Mouse (Mus musculus): ENCODE results near the gene Sfxn5. TPM values are rescaled to one million over a fixed set of nuclear protein-coding genes. Genes with fewer than 3 reads are reported as not detected.
A peak's percentile ranks its signal among the peaks of the same experiment; 100 is the strongest.

Gene Sfxn5
- polyA plus RNA-seq (2015; fragmentation: Nextera tagmentation; extraction: Ambion mirVana) = 20.9 and 22.7 TPM in 2 replicates

GRCm38 (mm10) chr6:85333000-85333669 is at the start of gene Sfxn5:
Gene Sfxn5 (minus strand): TSS chr6:85333422.
- under 1% methylated on average over 49 of the region's 49 CpGs for WGBS

GRCm38 (mm10) chr6:85382791-85383190 is 49.6 kb upstream of the Sfxn5 start:
- Histone ChIP-seq H3K27ac (no peak overlapping the region), H3K9me3 (replicated peaks) (no peaks in the 10 kb centered on the region), H3K4me3 (no peak overlapping the region), H3K9ac (no peak overlapping the region), H3K4me2 (no peak overlapping the region), H3K4me1 (peaks cover 13% of the 10 kb centered on the region), H3K27me3 (peaks cover 9% of the 10 kb centered on the region; the same call in 1 of the 2 replicates), H3K36me3 (ENCODE audit: poor library complexity, severe bottlenecking) (no peaks in the 10 kb centered on the region)
- WGBS = 81% methylated on average over 2 of the region's 2 CpGs
- no peak for ATAC-seq

More at GRCm38 (mm10) chr6:85333000-85333669, at the start of gene Sfxn5:
- peak within 1 kb of the TSS; percentile 92 for H3K4me2 ChIP-seq
- H3K4me3 ChIP-seq = peak within 1 kb of the TSS; percentile 65
- no peaks in the 10 kb centered on the region for H3K9me3 ChIP-seq (replicated peaks)
- H3K27me3 ChIP-seq = peaks cover 10% of the 10 kb centered on the region
- H3K9ac ChIP-seq = peak within 1 kb of the TSS; percentile 82
- H3K36me3 ChIP-seq (ENCODE audit: poor library complexity, severe bottlenecking) = peaks cover 8% of the 10 kb centered on the region; the same call in 1 of the 2 replicates
- H3K4me1 ChIP-seq = peaks cover 12% of the 10 kb centered on the region
- peak within 1 kb of the TSS; percentile 88 for H3K27ac ChIP-seq
- peak; percentile 98 for ATAC-seq

- Histone ChIP-seq H3K27me3 (peaks cover 9% of the 10 kb centered on the region), H3K4me1 (peaks cover 13% of the 10 kb centered on the region), H3K27ac (no peak overlapping the region), H3K4me3 (no peak overlapping the region), H3K4me2 (no peak overlapping the region), H3K9me3 (replicated peaks) (no peaks in the 10 kb centered on the region), H3K9ac (no peak overlapping the region), H3K36me3 (ENCODE audit: poor library complexity, severe bottlenecking) (no peaks in the 10 kb centered on the region)
- no peak for ATAC-seq
- WGBS = 83% methylated on average over 10 of the region's 10 CpGs
Measured at GRCm38 (mm10) chr6:85381648-85382020, 48.4 kb upstream of the Sfxn5 start.

- Histone ChIP-seq H3K9ac (0 out of 2 replicates have a peak overlapping the region, but pooled peaks have one; percentile 30), H3K4me2 (peak overlapping the region; percentile 25)
- 22% methylated on average over 17 of the region's 17 CpGs for WGBS
Measured at GRCm38 (mm10) chr6:85380901-85381647, 47.9 kb upstream of the Sfxn5 start.

GRCm38 (mm10) chr6:85380201-85380900 is 47.1 kb upstream of the Sfxn5 start:
- Histone ChIP-seq H3K9me3 (replicated peaks) (no peaks in the 10 kb centered on the region), H3K36me3 (ENCODE audit: poor library complexity, severe bottlenecking) (no peaks in the 10 kb centered on the region), H3K4me1 (peaks cover 13% of the 10 kb centered on the region), H3K27ac (no peak overlapping the region), H3K27me3 (peaks cover 4% of the 10 kb centered on the region; the same call in 1 of the 2 replicates), H3K4me3 (no peak overlapping the region), H3K4me2 (peak overlapping the region; percentile 25), H3K9ac (no peak overlapping the region)
- ATAC-seq = peak; percentile 93
- WGBS = 30% methylated on average over 10 of the region's 10 CpGs

More at GRCm38 (mm10) chr6:85380901-85381647, 47.9 kb upstream of the Sfxn5 start:
- H3K27ac ChIP-seq = no peak overlapping the region
- H3K27me3 ChIP-seq = peaks cover 5% of the 10 kb centered on the region
- no peaks in the 10 kb centered on the region for H3K36me3 ChIP-seq (ENCODE audit: poor library complexity, severe bottlenecking)
- no peak overlapping the region for H3K4me3 ChIP-seq
- no peaks in the 10 kb centered on the region for H3K9me3 ChIP-seq (replicated peaks)
- ATAC-seq = peak; percentile 70; the same call in 1 of the 2 replicates
- H3K4me1 ChIP-seq = peaks cover 13% of the 10 kb centered on the region

GRCm38 (mm10) chr6:85378629-85379028 is 45.4 kb upstream of the Sfxn5 start:
- Histone ChIP-seq H3K4me2 (no peak overlapping the region), H3K36me3 (ENCODE audit: poor library complexity, severe bottlenecking) (no peaks in the 10 kb centered on the region), H3K27me3 (peaks cover 4% of the 10 kb centered on the region; the same call in 1 of the 2 replicates), H3K9me3 (replicated peaks) (no peaks in the 10 kb centered on the region), H3K9ac (no peak overlapping the region), H3K4me1 (peaks cover 18% of the 10 kb centered on the region), H3K4me3 (no peak overlapping the region), H3K27ac (no peak overlapping the region)
- ATAC-seq = no peak
- WGBS = 60% methylated on average over 8 of the region's 8 CpGs

GRCm38 (mm10) chr6:85377876-85378275 is 44.7 kb upstream of the Sfxn5 start:
- WGBS = 64% methylated on average over 5 of the region's 5 CpGs
- no peak overlapping the region for H3K27ac ChIP-seq
- H3K4me2 ChIP-seq = no peak overlapping the region
- H3K36me3 ChIP-seq (ENCODE audit: poor library complexity, severe bottlenecking) = no peaks in the 10 kb centered on the region
- H3K27me3 ChIP-seq = peaks cover 7% of the 10 kb centered on the region
- no peak overlapping the region for H3K9ac ChIP-seq
- ATAC-seq = no peak
- H3K4me3 ChIP-seq = no peak overlapping the region
- peaks cover 25% of the 10 kb centered on the region for H3K4me1 ChIP-seq
- no peaks in the 10 kb centered on the region for H3K9me3 ChIP-seq (replicated peaks)

- 77% methylated on average over 4 of the region's 4 CpGs for WGBS
- no peak overlapping the region for H3K4me3 ChIP-seq
- no peaks in the 10 kb centered on the region for H3K36me3 ChIP-seq (ENCODE audit: poor library complexity, severe bottlenecking)
- no peak for ATAC-seq
- H3K27ac ChIP-seq = no peak overlapping the region
- no peak overlapping the region for H3K4me2 ChIP-seq
- H3K9me3 ChIP-seq (replicated peaks) = no peaks in the 10 kb centered on the region
- no peak overlapping the region for H3K9ac ChIP-seq
- H3K4me1 ChIP-seq = peaks cover 32% of the 10 kb centered on the region
- H3K27me3 ChIP-seq = peaks cover 7% of the 10 kb centered on the region
Measured at GRCm38 (mm10) chr6:85377066-85377734, 44.0 kb upstream of the Sfxn5 start.

GRCm38 (mm10) chr6:85374734-85375114 is 41.5 kb upstream of the Sfxn5 start:
- Histone ChIP-seq H3K4me2 (peak overlapping the region; percentile 89), H3K9ac (peak overlapping the region; percentile 83), H3K27me3 (peaks cover 3% of the 10 kb centered on the region), H3K4me1 (peaks cover 20% of the 10 kb centered on the region), H3K9me3 (replicated peaks) (no peaks in the 10 kb centered on the region), H3K27ac (peak overlapping the region; percentile 48; the same call in 1 of the 2 replicates), H3K4me3 (peak overlapping the region; percentile 78), H3K36me3 (ENCODE audit: poor library complexity, severe bottlenecking) (no peaks in the 10 kb centered on the region)
- 0% methylated on average over 19 of the region's 19 CpGs for WGBS
- peak; percentile 98 for ATAC-seq

- 2% methylated on average over 66 of the region's 80 CpGs for WGBS
- Histone ChIP-seq H3K4me2 (peak within 1 kb of the TSS; percentile 89), H3K27me3 (peaks cover 3% of the 10 kb centered on the region), H3K4me1 (peaks cover 21% of the 10 kb centered on the region), H3K27ac (peak within 1 kb of the TSS; percentile 48), H3K4me3 (peak within 1 kb of the TSS; percentile 78), H3K9ac (peak within 1 kb of the TSS; percentile 83), H3K36me3 (ENCODE audit: poor library complexity, severe bottlenecking) (no peaks in the 10 kb centered on the region), H3K9me3 (replicated peaks) (no peaks in the 10 kb centered on the region)
- ATAC-seq = peak; percentile 43; the same call in 1 of the 2 replicates
Measured at GRCm38 (mm10) chr6:85373951-85374733, 40.9 kb upstream of the Sfxn5 start, which contains the start of gene Rab11fip5. Gene Rab11fip5 (minus strand): TSS chr6:85374634.
